Mouse (Mus musculus): ENCODE results near the gene Mgst2.

Mgst2 gene

GRCm38 (mm10) chr3:51701281-51701751 is 41.2 kb downstream of the Mgst2 start:
- DNase-seq (ENCODE audit: low spot score): peak; percentile 59

GRCm38 (mm10) chr3:51701950-51702349 is 41.8 kb downstream of the Mgst2 start:
- DNase-seq (ENCODE audit: low spot score): peak; percentile 20

- no peak for DNase-seq (ENCODE audit: low spot score)
Observed at GRCm38 (mm10) chr3:51702701-51703286, 42.6 kb downstream of the Mgst2 start.

- DNase-seq (ENCODE audit: low spot score): no peak
Observed at GRCm38 (mm10) chr3:51703478-51703877, 43.3 kb downstream of the Mgst2 start.

GRCm38 (mm10) chr3:51705220-51705619 is 45.1 kb downstream of the Mgst2 start:
- no peak for DNase-seq (ENCODE audit: low spot score)

GRCm38 (mm10) chr3:51708375-51708745 is 48.2 kb downstream of the Mgst2 start:
- no peak for DNase-seq (ENCODE audit: low spot score)

GRCm38 (mm10) chr3:51708746-51709411 is 48.7 kb downstream of the Mgst2 start:
- peak; percentile 89 for DNase-seq (ENCODE audit: low spot score)

GRCm38 (mm10) chr3:51712382-51712781 is 52.2 kb downstream of the Mgst2 start:
- DNase-seq (ENCODE audit: low spot score): no peak

- no peak for DNase-seq (ENCODE audit: low spot score)
Observed at GRCm38 (mm10) chr3:51713233-51713632, 53.1 kb downstream of the Mgst2 start.

GRCm38 (mm10) chr3:51714469-51714868 is 54.3 kb downstream of the Mgst2 start:
- no peak for DNase-seq (ENCODE audit: low spot score)

- DNase-seq (ENCODE audit: low spot score): no peak
Observed at GRCm38 (mm10) chr3:51717455-51717854, 57.3 kb downstream of the Mgst2 start.

GRCm38 (mm10) chr3:51717909-51718308 is 57.7 kb downstream of the Mgst2 start:
- no peak for DNase-seq (ENCODE audit: low spot score)

- no peak for DNase-seq (ENCODE audit: low spot score)
Observed at GRCm38 (mm10) chr3:51719373-51719772, 59.2 kb downstream of the Mgst2 start.

GRCm38 (mm10) chr3:51719982-51720381 is 59.8 kb downstream of the Mgst2 start:
- no peak for DNase-seq (ENCODE audit: low spot score)

- no peak for DNase-seq (ENCODE audit: low spot score)
Observed at GRCm38 (mm10) chr3:51726257-51726656, 66.1 kb downstream of the Mgst2 start.

GRCm38 (mm10) chr3:51727487-51727886 is 67.3 kb downstream of the Mgst2 start:
- DNase-seq (ENCODE audit: low spot score): no peak

GRCm38 (mm10) chr3:51727968-51728367 is 67.8 kb downstream of the Mgst2 start:
- peak; percentile 37 for DNase-seq (ENCODE audit: low spot score)

- no peak for DNase-seq (ENCODE audit: low spot score)
Observed at GRCm38 (mm10) chr3:51728456-51728855, 68.3 kb downstream of the Mgst2 start.

- no peak for DNase-seq (ENCODE audit: low spot score)
Observed at GRCm38 (mm10) chr3:51729109-51729918, 69.2 kb downstream of the Mgst2 start.

GRCm38 (mm10) chr3:51730662-51731061 is 70.5 kb downstream of the Mgst2 start:
- DNase-seq (ENCODE audit: low spot score): no peak

- no peak for DNase-seq (ENCODE audit: low spot score)
Observed at GRCm38 (mm10) chr3:51731949-51732636, 71.9 kb downstream of the Mgst2 start.

All from layer of hippocampus, adult 11-12 months (tissue).